Mouse (Mus musculus) cortical plate, adult 2 months (tissue): Measurements from ENCODE around the gene Cdca4. TPM values are rescaled to one million over a fixed set of nuclear protein-coding genes. Genes with fewer than 3 reads are reported as not detected.

Source experiments
- H3K27ac ChIP-seq: fragments of 200-500 bp; 2 replicates; pipeline ENCODE4 v1.5.1; 2012; ENCODE audit warnings: low read length, control low read depth, inconsistent platforms; ENCODE audit not compliant: insufficient read depth
- H3K4me1 ChIP-seq: fragments of 200-500 bp; 2 replicates; pipeline ENCODE4 v1.6.1; 2011; ENCODE audit warnings: low read length; ENCODE audit not compliant: control insufficient read depth, insufficient read depth
- H3K4me3 ChIP-seq: fragments of 200-500 bp; 2 replicates; pipeline ENCODE4 v1.5.1; 2011; ENCODE audit warnings: mild to moderate bottlenecking, low read length, control low read depth; ENCODE audit not compliant: insufficient read depth
- CTCF ChIP-seq: fragments of 200-500 bp; IDR thresholded peaks from 2 replicates; pipeline ENCODE4 v1.5.1; 2011; ENCODE audit warnings: mild to moderate bottlenecking, control low read depth, low read length; ENCODE audit not compliant: insufficient read depth; ENCODE audit errors: extremely low read depth
- POLR2A ChIP-seq: fragments of 200-500 bp; IDR thresholded peaks from 2 replicates; pipeline ENCODE4 v1.6.1; 2011; ENCODE audit warnings: mild to moderate bottlenecking, low read length, control low read depth; ENCODE audit not compliant: insufficient read depth; ENCODE audit errors: extremely low read depth
- polyA plus RNA-seq: library from polyadenylated mRNA; depleted of rRNA; stranded (reverse); fragments of >200 nt; gene quantifications from 2 replicates; pipeline ENCODE4 v1.2.3, GENCODE M21; 2012; rRNA removed

Cdca4 gene
- 10.6 and 11.0 TPM in 2 replicates for polyA plus RNA-seq

GRCm38 (mm10) chr12:112829244-112829864, at the start of gene Cdca4:
Gene Cdca4 (minus strand): TSS chr12:112829423.
- peak within 1 kb of the TSS; percentile 60 for H3K4me3 ChIP-seq
- peaks cover 20% of the 10 kb centered on the region for H3K4me1 ChIP-seq
- H3K27ac ChIP-seq, result peak within 1 kb of the TSS; percentile 91
- TF ChIP-seq CTCF (no peak), POLR2A (peak; percentile 75; the same call in 1 of the 2 replicates)

GRCm38 (mm10) chr12:112877607-112878020, 48.4 kb upstream of the Cdca4 start:
- Histone ChIP-seq H3K4me1 (0 out of 2 replicates have a peak, but pooled peaks cover 2% of the 10 kb centered on the region), H3K4me3 (no peak overlapping the region), H3K27ac (no peak overlapping the region)
- TF ChIP-seq CTCF (no peak), POLR2A (no peak)

- H3K4me1 ChIP-seq, result 0 out of 2 replicates have a peak, but pooled peaks cover 2% of the 10 kb centered on the region
- no peak overlapping the region for H3K4me3 ChIP-seq
- no peak overlapping the region for H3K27ac ChIP-seq
- TF ChIP-seq POLR2A (no peak), CTCF (no peak)
Observed at GRCm38 (mm10) chr12:112877073-112877576, 47.9 kb upstream of the Cdca4 start.

- TF ChIP-seq CTCF, result no peak
- no peak for TF ChIP-seq POLR2A
- Histone ChIP-seq H3K4me1 (0 out of 2 replicates have a peak, but pooled peaks cover 2% of the 10 kb centered on the region), H3K4me3 (no peak overlapping the region), H3K27ac (no peak overlapping the region)
Observed at GRCm38 (mm10) chr12:112876332-112877072, 47.3 kb upstream of the Cdca4 start.

GRCm38 (mm10) chr12:112875225-112876013, 46.2 kb upstream of the Cdca4 start:
- Histone ChIP-seq H3K4me3 (no peak overlapping the region), H3K27ac (no peak overlapping the region), H3K4me1 (0 out of 2 replicates have a peak, but pooled peaks cover 2% of the 10 kb centered on the region)
- peak; percentile 81 for TF ChIP-seq CTCF
- TF ChIP-seq POLR2A, result no peak

- Histone ChIP-seq H3K4me1 (0 out of 2 replicates have a peak, but pooled peaks cover 2% of the 10 kb centered on the region), H3K27ac (no peak overlapping the region), H3K4me3 (no peak overlapping the region)
- TF ChIP-seq CTCF, result no peak
- no peak for TF ChIP-seq POLR2A
Observed at GRCm38 (mm10) chr12:112874199-112874598, 45.0 kb upstream of the Cdca4 start.

- H3K27ac ChIP-seq, result no peak overlapping the region
- H3K4me1 ChIP-seq, result 0 out of 2 replicates have a peak, but pooled peaks cover 2% of the 10 kb centered on the region
- no peak for TF ChIP-seq POLR2A
- peak; percentile 56; the same call in 1 of the 2 replicates for TF ChIP-seq CTCF
- no peak overlapping the region for H3K4me3 ChIP-seq
Observed at GRCm38 (mm10) chr12:112873452-112874190, 44.4 kb upstream of the Cdca4 start.

GRCm38 (mm10) chr12:112872991-112873390, 43.8 kb upstream of the Cdca4 start:
- TF ChIP-seq POLR2A (no peak), CTCF (no peak)
- H3K4me3 ChIP-seq, result no peak overlapping the region
- 0 out of 2 replicates have a peak, but pooled peaks cover 2% of the 10 kb centered on the region for H3K4me1 ChIP-seq
- no peak overlapping the region for H3K27ac ChIP-seq

- Histone ChIP-seq H3K27ac (no peak overlapping the region), H3K4me1 (no peaks in the 10 kb centered on the region), H3K4me3 (no peak overlapping the region)
- TF ChIP-seq POLR2A (no peak), CTCF (no peak)
Observed at GRCm38 (mm10) chr12:112871272-112871671, 42.0 kb upstream of the Cdca4 start.
